Mouse (Mus musculus): ENCODE measurements around the gene Tmem221.

The Tmem221 gene

DNA sequence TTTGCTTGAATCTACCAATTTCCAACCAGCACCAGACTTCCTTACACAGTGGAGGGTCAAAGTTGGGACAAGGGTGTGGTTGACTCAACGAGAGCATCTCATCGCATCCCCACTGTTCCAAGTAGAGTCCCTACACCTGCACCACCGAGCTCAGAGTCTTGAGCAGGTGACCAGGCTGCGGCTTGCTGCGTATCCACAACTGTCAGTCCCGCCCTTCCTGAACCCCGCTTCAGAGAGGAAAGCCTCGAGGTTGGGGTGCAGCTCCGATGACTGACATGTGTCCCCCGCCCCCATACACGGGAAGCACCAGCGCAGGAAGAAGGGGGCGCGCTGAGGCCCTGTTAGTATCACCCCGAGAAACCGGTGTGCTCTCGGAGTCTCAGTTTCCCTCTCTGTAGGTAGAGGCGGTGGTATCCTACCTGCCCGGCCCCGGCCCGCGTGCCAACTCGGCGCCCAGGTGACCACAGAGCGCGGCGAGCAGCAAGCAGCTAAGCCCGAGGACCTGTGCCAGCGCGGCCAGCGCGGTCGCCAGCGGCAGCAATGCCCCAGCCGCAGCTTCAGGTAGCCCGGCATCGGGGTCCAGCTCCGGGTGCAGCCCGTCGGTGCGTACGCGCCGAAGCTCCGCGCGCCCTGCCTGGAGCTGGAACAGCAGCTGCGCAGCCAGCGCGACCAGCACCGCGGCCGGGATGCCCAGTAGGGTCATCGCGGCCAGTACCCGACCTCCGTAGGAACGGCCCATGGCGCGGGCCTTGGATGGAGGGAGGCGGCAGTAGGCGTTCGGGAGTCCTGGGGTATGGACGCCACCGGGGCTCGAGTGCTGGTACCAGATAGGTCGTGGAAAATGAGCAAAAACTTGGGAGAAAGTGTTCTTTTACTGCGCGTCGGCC, at the start of gene Tmem221:
Gene Tmem221, minus strand, starts transcription at position 801 of the 887 bp plus-strand sequence.
- DNase-seq (ENCODE audit: low read depth, low spot score), result no peak

- DNase-seq (ENCODE audit: low read depth, low spot score), result no peak
Measured at GRCm38 (mm10) chr8:71604021-71604420, 45.4 kb upstream of the Tmem221 start.

- peak; percentile 93 for DNase-seq (ENCODE audit: low read depth, low spot score)
Measured at GRCm38 (mm10) chr8:71602666-71603334, 44.1 kb upstream of the Tmem221 start.

DNA sequence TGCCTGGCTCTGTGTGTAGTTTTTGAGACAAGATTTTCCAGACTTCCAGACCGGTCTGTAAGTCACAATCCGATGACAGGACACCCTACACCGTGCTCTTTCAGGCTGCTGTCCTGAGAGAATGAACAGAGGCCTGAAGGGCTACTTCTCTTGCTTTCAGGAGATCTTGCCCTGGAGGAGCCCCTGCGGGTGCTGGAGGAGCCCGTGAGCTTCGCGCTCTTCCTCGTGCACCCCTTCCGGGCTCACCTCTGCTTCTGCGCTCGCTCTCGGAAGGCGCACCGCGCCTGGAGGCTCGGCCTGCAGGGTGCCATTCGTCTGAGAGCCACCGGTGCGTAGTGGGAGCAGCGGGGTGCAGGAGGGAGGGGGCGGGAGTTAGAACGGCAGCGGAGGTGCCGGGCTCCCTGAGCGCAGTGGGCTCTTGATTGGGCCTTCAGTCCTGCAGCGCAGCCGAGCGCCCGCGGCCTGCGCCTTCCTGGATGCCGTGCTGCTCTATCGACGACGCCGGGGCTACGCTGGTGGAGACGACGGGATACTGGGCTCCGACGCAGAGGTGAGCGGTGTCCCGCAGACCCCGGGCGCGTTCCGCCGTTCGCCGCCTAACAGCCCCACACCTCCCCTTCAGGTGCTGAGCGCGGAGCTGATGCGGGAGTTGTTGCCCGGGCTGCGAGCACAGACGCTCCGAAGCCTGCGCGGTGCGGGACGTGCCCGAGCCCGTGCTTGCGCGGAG, 43.4 kb upstream of the Tmem221 start:
- DNase-seq (ENCODE audit: low read depth, low spot score), result peak; percentile 60

- DNase-seq (ENCODE audit: low read depth, low spot score), result no peak
Measured at GRCm38 (mm10) chr8:71598841-71599240, 40.2 kb upstream of the Tmem221 start.

- no peak for DNase-seq (ENCODE audit: low read depth, low spot score)
Measured at GRCm38 (mm10) chr8:71598375-71598774, 39.7 kb upstream of the Tmem221 start.

GRCm38 (mm10) chr8:71597451-71597850, 38.8 kb upstream of the Tmem221 start, which contains the start of gene Fam129c:
Fam129c (plus strand) TSS chr8:71597648.
- no peak for DNase-seq (ENCODE audit: low read depth, low spot score)

- DNase-seq (ENCODE audit: low read depth, low spot score), result no peak
Measured at GRCm38 (mm10) chr8:71596798-71597197, 38.1 kb upstream of the Tmem221 start.

DNA sequence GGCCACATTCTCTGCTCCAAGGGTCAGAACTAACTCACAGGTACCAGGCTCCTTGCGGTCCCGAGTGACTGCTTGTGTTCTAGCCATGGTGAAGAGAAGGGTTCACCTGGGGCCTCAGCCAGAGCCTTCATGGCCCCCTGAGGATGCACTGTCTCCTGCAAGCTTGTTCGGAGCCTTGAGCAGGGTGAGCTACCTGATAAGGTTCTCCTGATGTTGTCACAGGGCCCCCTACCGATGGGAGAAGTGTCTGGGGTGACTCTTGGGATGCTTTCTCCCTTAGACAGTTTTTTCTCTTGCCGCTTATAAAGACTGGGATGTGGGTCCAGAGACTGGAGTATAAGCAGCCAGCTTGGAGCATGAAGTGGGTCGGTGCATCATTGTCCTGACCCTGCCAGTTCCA, 37.7 kb upstream of the Tmem221 start:
- DNase-seq (ENCODE audit: low read depth, low spot score), result no peak

- DNase-seq (ENCODE audit: low read depth, low spot score), result peak; percentile 90
Measured at GRCm38 (mm10) chr8:71595862-71596261, 37.2 kb upstream of the Tmem221 start.

DNA sequence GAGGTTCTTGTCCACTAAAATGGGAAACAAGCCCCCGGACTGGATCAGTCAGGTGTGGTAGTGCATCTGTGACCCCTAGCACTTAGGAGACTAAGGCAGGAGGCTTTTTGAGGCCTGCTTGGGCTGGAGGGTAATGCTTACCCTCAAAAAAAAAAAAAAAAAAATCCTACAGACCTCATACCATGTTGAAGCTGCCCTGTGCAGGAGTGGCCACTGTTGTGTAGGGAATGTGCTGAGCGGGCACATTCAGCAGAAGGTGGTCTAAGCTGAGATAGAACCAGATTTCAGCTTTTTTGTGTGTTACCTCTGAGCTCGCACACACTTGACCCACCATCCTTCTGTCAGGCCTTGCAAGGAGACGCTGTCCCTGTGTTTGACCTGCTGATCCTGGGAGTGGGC, 35.7 kb upstream of the Tmem221 start:
- DNase-seq (ENCODE audit: low read depth, low spot score), result no peak

DNA sequence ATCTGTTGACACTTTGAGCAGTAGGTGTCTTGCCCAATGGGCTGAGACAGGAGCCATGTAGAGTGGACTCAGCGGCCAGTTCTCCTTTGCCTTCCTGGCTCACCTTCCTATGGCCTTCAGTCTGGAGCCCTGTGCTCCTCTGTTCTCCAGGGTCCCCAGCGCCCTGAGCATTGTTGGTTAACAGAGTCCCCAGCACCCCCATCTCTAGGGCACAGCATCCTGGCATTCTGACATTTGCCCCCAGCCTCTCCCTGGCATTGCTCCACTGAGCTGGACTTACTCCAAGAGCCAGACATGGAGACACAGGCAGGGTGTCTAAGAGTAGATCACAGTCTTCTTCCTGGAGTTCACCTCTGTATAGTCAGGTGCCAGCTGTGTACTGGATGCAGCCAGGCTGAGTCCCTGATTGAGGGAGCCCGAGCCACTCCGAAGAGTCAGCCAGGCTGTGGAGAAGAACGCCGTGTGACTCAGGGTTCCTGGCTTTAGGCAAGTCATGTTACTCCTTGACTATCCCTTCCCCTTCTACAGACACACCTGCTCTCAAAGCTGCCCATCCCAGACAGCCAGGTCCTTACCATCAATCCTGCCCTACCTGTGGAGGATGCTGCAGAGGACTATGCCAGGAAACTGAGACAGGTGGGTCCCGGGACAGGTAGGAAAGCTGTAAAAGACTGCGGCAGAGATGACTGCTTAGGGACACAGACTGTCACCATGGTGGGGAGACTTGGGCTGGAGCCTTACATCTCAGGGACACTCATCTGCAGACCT, 35.1 kb upstream of the Tmem221 start:
- DNase-seq (ENCODE audit: low read depth, low spot score), result no peak

DNA sequence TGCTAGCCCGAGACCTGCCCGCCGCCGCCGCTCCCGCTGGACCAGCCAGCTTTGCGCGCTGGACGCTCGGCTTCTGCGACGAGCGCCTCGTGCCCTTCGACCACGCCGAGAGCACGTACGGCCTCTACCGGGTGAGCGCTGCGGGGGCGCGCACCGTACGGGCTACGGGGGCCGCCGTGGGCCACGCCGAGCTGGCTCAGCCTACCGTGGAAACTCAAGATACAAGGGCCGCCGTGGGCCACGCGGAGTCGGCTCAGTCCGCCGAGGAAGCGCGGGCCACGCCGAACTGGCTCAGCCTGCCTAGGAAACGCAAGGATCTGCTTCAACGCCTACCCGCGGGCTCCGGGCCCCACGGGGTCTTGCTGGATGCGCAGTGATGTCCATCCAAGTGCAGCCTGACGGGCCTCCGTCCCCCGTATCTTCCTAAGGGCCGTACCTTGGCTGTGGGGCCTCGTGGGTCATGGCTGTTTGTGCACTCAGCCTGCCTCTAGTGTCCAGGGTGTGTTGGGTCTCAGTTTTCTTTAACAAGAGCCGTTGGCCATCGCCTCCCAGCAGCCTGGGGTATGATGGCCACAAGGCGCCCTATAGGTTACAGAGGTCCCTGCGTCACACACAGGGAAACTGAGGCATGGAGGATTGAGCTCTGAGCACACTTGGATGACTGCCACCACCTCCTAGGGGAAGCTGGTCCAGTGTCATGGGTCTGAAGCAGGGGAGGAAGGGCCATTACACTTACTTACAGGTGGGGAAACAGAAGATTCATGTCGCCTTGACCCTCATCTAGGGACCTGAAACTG, 33.9 kb upstream of the Tmem221 start:
- no peak for DNase-seq (ENCODE audit: low read depth, low spot score)

GRCm38 (mm10) chr8:71591471-71592373, 33.1 kb upstream of the Tmem221 start, which contains the start of gene Pgls:
Pgls (plus strand) TSS chr8:71592176.
- peak; percentile 98 for DNase-seq (ENCODE audit: low read depth, low spot score)

DNA sequence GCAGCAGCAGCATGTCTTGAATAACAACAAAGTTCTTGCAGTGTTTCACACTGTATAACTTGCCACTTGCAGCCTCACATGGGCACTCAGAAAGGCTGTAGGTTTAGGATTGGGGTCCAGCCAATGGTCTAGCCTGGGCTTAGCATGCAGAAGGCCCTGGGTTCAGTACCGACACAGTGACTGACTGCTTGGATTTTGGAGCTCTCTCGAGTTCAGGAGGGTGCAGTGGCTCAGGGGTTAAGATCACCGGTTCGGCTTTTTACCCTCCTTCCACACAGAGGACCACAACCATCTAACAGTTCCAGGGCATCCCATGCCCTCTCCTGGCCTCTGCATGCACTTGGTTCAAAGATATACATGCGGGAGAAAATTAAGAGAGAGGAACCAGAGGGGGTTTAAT, 32.3 kb upstream of the Tmem221 start:
- DNase-seq (ENCODE audit: low read depth, low spot score), result no peak

DNA sequence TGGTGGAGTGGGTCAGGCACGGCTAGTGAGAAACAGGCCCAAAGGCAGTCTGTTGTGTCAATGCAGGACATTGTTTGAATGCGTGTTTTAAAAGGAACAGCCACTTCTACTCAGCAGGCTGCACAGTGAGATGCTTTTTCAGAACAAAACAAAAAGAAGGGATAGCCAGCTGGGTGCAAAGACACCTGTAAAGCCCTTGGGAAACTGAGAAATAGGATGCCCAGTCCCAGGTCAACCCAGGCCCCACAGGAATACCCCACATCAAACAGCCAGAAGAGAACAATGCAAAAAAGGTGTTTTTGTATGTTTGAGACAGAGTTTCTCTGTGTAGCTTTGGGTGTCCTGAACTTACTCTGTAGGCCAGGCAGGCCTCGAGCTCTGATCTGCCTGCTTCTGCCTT, 30.1 kb upstream of the Tmem221 start:
- DNase-seq (ENCODE audit: low read depth, low spot score), result no peak

DNA sequence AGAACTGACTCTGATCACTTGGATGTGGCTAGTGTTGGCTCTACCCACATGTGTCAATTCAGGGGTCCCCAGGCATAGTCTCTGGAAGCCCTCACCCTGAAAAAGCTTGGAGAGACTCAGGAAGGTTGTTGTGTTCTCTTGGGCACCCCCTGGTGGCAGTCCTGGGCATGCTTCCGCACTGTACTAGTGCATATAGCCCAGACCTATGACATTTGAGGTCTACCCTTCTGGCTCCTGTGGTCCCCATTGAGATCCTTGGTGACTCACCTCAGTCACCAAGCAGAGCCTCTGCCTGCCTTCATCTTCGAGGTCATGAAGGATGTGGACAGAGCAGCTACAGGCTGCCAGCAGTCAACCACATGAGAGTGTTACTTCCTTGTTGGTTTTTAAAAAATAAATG, 28.2 kb upstream of the Tmem221 start:
- peak; percentile 75 for DNase-seq (ENCODE audit: low read depth, low spot score)

DNA sequence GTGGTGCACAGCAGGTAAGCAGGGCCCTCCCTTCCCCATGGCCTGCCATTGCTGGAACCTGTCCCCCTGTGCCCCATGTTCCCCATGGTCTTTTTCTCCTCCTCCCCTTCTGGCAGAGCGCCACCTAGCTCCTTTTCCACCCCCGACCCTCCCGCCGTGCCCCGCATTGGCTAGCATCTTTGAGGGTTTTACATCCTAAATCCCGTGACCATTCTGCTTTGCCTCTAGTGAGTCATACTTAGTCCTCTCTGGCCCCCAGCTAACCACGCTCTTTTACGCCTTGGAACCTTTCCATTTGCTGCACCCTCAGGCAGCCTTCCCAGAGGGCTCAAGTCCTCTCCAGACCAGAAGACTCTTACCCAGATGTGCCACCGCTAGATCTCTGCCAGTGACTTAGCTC, 21.5 kb upstream of the Tmem221 start:
- DNase-seq (ENCODE audit: low read depth, low spot score), result no peak

DNA sequence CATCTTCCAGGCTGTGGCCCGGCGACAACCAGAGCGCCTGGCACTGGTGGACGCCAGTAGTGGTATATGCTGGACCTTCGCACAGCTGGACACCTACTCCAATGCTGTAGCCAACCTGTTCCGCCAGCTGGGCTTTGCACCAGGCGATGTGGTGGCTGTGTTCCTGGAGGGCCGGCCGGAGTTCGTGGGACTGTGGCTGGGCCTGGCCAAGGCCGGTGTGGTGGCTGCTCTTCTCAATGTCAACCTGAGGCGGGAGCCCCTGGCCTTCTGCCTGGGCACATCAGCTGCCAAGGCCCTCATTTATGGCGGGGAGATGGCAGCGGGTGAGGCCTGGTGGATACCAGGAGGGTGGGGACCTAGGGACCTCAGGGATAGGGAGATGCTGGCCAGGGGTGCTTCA, 20.8 kb upstream of the Tmem221 start:
- no peak for DNase-seq (ENCODE audit: low read depth, low spot score)

DNA sequence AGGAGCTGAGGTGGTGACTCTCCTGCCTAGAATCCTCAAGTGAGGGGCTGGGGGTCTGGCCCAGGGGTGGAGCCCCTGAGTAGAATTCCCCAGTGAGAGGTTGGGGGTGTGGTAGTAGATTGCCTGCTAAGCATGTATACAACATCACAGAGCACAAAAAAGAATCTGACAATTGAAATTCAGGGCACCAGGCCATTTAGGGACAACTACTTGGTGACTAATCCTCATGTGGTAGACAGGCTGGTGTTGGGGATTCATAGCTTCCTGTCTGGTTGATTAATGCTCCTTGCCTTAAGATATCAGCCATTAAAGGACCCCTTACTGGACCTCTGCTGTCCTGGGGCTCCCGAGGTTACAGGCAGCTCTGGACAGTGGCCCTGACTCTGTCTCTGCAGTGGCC, 20.3 kb upstream of the Tmem221 start:
- DNase-seq (ENCODE audit: low read depth, low spot score), result no peak
